Mouse (Mus musculus): ENCODE measurements around the gene Xrn2. TPM values are rescaled to one million over a fixed set of nuclear protein-coding genes. Genes with fewer than 3 reads are reported as not detected.

Gene Xrn2
- 61.1 and 62.9 TPM in 2 replicates for polyA plus RNA-seq (2015; fragmentation: Nextera tagmentation; extraction: Ambion mirVana)

DNA sequence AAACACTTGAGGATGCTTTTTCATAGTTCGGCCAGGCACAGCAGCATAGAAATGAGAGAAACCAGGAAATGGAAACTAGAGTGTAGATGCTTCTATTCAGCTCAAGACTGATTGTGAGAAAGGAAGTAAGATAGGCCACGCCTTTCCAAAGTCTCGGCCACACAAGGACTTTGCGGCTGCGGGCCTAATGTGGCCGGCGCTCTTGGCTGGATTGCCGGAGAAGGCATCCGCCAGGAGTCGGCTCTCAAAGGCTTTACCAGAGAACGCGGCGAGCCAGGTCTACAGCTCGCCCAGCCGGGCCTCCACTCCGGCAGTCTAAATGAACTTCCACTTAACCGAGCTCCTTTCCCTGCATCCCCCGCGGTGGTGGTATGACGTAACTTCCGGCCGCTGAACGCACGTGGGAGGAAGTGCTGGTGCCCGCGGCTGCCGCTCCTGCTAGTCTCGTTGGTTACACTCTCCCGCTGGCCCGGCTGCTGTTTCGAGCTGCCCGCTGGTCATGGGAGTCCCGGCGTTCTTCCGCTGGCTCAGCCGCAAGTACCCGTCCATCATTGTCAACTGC, at the start of gene Xrn2:
Gene Xrn2, plus strand, starts transcription at position 374 of the 562 bp plus-strand sequence.
- ATAC-seq (ENCODE audit: insufficient number of reproducible peaks, low FRiP score, low TSS enrichment, low read depth) = peak; percentile 94

DNA sequence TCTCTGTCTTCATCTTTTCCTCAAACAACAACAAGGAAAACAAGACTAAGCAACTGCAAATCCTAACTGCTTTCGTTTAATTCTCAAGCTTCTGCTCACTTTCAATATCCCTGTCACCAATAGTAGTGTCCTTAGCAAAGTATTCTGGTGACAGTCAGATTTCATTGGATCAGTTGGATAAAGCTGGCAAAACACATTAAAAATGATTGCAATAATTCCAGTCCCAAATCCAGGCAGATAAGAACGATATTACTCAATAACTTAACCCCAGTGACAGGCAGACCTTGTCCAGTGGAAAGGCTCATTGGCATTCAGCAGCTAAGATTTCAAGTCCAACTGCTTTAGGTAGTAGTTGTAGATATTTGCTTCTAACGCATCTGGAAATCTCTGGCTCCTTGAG, 37.8 kb upstream of the Xrn2 start:
- 71% methylated on average over 3 of the region's 3 CpGs for WGBS
- no peak overlapping the region for H3K9ac ChIP-seq
- H3K27ac ChIP-seq = no peak overlapping the region
- H3K4me1 ChIP-seq = 0 out of 2 replicates have a peak, but pooled peaks cover 2% of the 10 kb centered on the region
- H3K4me3 ChIP-seq = no peak overlapping the region
- no peak for ATAC-seq (ENCODE audit: insufficient number of reproducible peaks, low FRiP score, low TSS enrichment, low read depth)
- H3K27me3 ChIP-seq = no peaks in the 10 kb centered on the region
- peaks cover 7% of the 10 kb centered on the region; the same call in 1 of the 2 replicates for H3K36me3 ChIP-seq
- H3K4me2 ChIP-seq = no peak overlapping the region
- H3K9me3 ChIP-seq = no peaks in the 10 kb centered on the region

More for the DNA sequence above, at the start of gene Xrn2:
- peak within 1 kb of the TSS; percentile 57 for H3K4me2 ChIP-seq
- H3K27ac ChIP-seq = peak within 1 kb of the TSS; percentile 99
- no peaks in the 10 kb centered on the region for H3K9me3 ChIP-seq
- no peaks in the 10 kb centered on the region for H3K27me3 ChIP-seq
- under 1% methylated on average over 37 of the region's 37 CpGs for WGBS
- H3K4me1 ChIP-seq = peaks cover 11% of the 10 kb centered on the region
- peak within 1 kb of the TSS; percentile 82 for H3K9ac ChIP-seq
- H3K4me3 ChIP-seq = peak within 1 kb of the TSS; percentile 96
- H3K36me3 ChIP-seq = 0 out of 2 replicates have a peak, but pooled peaks cover 4% of the 10 kb centered on the region

DNA sequence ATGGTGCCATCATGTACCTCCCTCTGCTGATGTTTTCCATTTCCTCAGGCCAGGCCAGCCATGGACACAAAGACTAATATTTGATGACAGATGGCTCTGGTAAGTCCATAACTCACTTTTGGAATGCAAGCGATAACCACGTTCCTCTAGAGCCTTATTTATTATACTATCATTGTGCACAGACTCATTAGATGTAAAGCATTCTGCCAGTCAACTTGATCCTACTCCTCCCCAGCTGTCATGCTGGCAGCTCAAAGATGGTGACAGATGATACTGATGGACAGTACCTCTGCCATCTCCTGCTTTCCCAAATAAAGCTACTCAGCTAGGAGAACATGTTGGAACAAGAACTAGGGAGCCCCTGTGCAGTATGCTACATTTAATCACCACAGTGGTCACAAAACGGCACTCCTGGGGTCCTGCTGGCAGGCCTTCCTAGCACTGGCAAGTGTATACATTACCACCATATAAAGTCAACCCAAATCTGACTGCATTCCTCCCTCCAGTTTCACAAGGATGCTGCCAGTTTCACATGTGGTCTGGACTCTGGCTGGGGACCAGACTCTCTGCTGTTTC, 37.3 kb upstream of the Xrn2 start:
- 0 out of 2 replicates have a peak, but pooled peaks cover 2% of the 10 kb centered on the region for H3K4me1 ChIP-seq
- H3K4me2 ChIP-seq = no peak overlapping the region
- no peaks in the 10 kb centered on the region for H3K27me3 ChIP-seq
- ATAC-seq (ENCODE audit: insufficient number of reproducible peaks, low FRiP score, low TSS enrichment, low read depth) = no peak
- 38% methylated on average over 3 of the region's 3 CpGs for WGBS
- H3K4me3 ChIP-seq = no peak overlapping the region
- no peaks in the 10 kb centered on the region for H3K9me3 ChIP-seq
- no peak overlapping the region for H3K9ac ChIP-seq
- no peak overlapping the region for H3K27ac ChIP-seq
- H3K36me3 ChIP-seq = peaks cover 2% of the 10 kb centered on the region; the same call in 1 of the 2 replicates

DNA sequence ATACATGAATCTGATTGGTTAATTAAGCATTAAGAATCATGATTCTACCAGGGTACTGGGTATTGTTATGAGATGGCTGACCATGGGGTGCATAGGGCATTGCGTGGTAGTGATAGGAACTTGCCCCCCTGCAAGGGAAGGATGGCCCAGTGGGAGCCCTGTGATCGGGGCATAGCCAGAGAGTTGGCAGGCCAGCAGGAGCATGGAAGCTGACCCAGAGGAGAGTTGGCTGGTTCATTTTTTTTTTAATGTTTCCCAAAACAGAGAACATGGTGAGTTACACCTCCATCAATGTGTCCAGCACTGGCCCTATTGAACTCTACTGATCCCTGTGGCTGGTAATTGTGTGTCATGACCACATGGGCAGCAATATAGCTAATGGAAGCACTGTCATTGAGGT, 30.0 kb upstream of the Xrn2 start:
- Histone ChIP-seq H3K27me3 (no peaks in the 10 kb centered on the region), H3K9ac (no peak overlapping the region), H3K4me3 (no peak overlapping the region), H3K36me3 (no peaks in the 10 kb centered on the region), H3K27ac (no peak overlapping the region), H3K4me1 (no peaks in the 10 kb centered on the region), H3K4me2 (no peak overlapping the region), H3K9me3 (no peaks in the 10 kb centered on the region)
- WGBS = 90% methylated on average over 2 of the region's 2 CpGs
- ATAC-seq (ENCODE audit: insufficient number of reproducible peaks, low FRiP score, low TSS enrichment, low read depth) = no peak

DNA sequence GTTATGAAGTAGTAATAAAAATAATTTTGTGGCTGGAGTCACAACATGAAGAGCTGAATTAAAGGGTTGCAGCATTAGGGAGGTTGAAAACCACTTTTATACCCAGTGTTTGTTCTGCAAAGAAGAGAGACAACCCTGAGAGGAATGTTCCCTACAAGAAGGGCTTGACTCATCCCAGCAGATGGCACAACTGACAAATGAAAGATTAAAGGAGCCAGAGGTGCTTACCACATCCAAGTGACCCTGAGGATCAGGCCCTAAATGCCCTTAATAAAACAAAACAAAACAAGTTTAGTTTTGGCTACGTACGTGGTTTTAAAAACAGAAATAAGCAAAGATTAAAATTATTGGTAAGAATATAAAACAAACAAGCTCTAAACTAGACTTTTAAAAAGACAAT, 28.0 kb upstream of the Xrn2 start:
- Histone ChIP-seq H3K36me3 (no peaks in the 10 kb centered on the region), H3K9me3 (no peaks in the 10 kb centered on the region), H3K4me3 (no peak overlapping the region), H3K4me2 (no peak overlapping the region), H3K9ac (no peak overlapping the region), H3K4me1 (no peaks in the 10 kb centered on the region), H3K27me3 (no peaks in the 10 kb centered on the region), H3K27ac (no peak overlapping the region)
- ATAC-seq (ENCODE audit: insufficient number of reproducible peaks, low FRiP score, low TSS enrichment, low read depth) = no peak
- WGBS = 89% methylated on average over 2 of the region's 2 CpGs

DNA sequence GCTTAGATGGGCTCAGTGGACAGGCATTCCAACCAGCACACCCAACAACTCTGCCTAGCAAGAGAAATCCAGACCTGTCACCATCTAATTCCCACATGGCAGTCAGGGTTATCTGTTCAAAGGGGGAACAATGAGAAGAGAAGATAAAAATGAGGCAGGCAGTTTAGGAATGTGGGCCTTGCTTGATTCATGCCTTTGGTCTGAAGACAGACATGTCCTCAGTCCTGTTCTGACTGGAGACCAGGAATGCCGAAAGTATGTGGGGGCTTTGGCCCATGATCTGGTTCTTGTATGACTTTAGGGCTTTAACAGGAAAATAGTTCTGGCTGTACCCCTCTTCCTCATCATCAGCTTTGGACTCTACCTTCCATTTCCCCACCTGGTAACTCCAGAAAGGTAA, 27.0 kb upstream of the Xrn2 start:
- no peaks in the 10 kb centered on the region for H3K4me1 ChIP-seq
- H3K27me3 ChIP-seq = no peaks in the 10 kb centered on the region
- H3K4me3 ChIP-seq = no peak overlapping the region
- H3K4me2 ChIP-seq = no peak overlapping the region
- no peak for ATAC-seq (ENCODE audit: insufficient number of reproducible peaks, low FRiP score, low TSS enrichment, low read depth)
- no peak overlapping the region for H3K9ac ChIP-seq
- WGBS = 87% methylated on average over 1 of the region's 1 CpGs
- H3K9me3 ChIP-seq = no peaks in the 10 kb centered on the region
- H3K36me3 ChIP-seq = no peaks in the 10 kb centered on the region
- H3K27ac ChIP-seq = no peak overlapping the region

DNA sequence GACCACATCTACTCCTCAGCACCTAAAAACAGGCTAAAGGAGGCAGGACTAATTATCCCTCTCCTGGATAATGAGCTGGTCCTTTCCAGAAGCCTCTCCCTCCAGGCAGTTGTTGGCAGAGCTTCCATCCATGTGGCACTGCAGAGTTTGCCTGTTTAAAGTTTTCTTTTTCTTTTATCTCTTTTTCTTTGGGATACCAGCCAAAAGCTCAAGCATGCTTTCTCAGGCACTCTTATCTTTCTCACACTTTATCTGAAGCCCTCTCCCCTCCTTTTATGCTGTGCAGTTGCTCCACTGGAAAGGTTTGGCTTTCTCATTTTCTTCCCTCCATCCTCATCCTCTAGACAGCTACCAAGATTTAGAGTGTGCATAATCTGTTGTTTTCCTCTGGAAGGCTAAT, 26.4 kb upstream of the Xrn2 start:
- H3K36me3 ChIP-seq = no peaks in the 10 kb centered on the region
- H3K9me3 ChIP-seq = no peaks in the 10 kb centered on the region
- ATAC-seq (ENCODE audit: insufficient number of reproducible peaks, low FRiP score, low TSS enrichment, low read depth) = no peak
- H3K27me3 ChIP-seq = no peaks in the 10 kb centered on the region
- H3K4me1 ChIP-seq = no peaks in the 10 kb centered on the region
- no peak overlapping the region for H3K27ac ChIP-seq
- H3K4me3 ChIP-seq = no peak overlapping the region
- no peak overlapping the region for H3K4me2 ChIP-seq
- H3K9ac ChIP-seq = no peak overlapping the region

DNA sequence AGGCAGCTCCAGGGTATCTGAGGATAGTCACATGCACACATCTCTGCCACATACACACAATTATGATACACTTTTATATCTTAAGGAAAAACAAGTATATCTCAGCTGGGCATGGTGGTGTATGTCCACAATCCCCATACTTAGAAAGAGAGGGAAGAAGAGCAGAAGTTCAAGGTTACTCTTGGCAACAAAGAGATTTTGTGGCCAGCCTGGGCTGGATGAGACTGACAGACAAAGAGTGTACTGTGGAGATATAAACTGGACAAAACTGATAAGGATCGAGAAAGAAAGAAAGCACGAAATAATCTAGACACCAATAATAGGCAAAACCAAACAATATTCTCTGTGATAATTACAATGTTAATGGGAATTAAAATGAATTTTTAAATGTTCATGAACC, 5.5 kb upstream of the Xrn2 start:
- H3K9me3 ChIP-seq = no peaks in the 10 kb centered on the region
- 0 out of 2 replicates have a peak, but pooled peaks cover 4% of the 10 kb centered on the region for H3K36me3 ChIP-seq
- no peak overlapping the region for H3K4me2 ChIP-seq
- no peak for ATAC-seq (ENCODE audit: insufficient number of reproducible peaks, low FRiP score, low TSS enrichment, low read depth)
- H3K4me3 ChIP-seq = no peak overlapping the region
- H3K9ac ChIP-seq = no peak overlapping the region
- 88% methylated on average over 2 of the region's 2 CpGs for WGBS
- peaks cover 8% of the 10 kb centered on the region for H3K4me1 ChIP-seq
- no peaks in the 10 kb centered on the region for H3K27me3 ChIP-seq
- no peak overlapping the region for H3K27ac ChIP-seq

DNA sequence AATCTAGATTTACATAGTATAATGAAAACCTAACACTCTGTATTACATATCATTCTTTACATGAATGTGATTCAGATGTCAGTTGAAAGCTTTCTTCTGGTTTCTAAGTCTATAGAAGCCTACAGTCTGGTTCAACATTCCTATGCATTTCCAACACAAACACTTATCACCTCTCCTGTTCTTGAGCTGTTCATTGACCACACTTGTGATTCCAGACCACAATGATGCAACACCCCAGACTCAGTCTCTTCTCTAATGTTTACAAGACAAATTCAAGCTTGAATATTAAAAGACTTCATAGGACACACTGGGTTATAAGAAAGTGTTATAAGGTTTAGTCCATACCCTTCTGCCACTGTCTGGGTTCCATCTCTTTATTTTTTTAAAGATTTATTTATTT, 3.7 kb upstream of the Xrn2 start:
- Histone ChIP-seq H3K4me3 (no peak overlapping the region), H3K4me1 (peaks cover 8% of the 10 kb centered on the region), H3K9ac (no peak overlapping the region), H3K27me3 (no peaks in the 10 kb centered on the region), H3K36me3 (0 out of 2 replicates have a peak, but pooled peaks cover 4% of the 10 kb centered on the region), H3K4me2 (no peak overlapping the region), H3K9me3 (no peaks in the 10 kb centered on the region), H3K27ac (no peak overlapping the region)
- ATAC-seq (ENCODE audit: insufficient number of reproducible peaks, low FRiP score, low TSS enrichment, low read depth) = no peak

DNA sequence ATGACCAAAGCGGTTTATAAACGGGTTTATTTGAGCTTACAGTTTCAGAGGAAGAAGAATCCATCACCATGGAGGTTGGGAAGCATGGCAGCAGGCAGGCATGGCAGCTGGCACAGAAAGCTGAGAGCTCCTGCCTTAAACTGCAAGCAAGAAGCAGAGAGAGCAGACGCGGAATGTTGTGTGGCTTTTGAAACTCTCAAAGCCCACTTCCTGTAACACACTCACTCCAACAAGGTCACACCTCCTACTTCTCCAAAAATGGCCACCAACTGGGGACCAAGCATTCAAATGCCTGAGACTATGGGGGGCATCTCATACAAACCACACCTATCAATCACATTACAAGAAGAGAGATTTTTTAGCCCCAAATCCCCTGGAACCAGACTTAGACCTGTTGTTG, 2.7 kb upstream of the Xrn2 start:
- Histone ChIP-seq H3K9ac (no peak overlapping the region), H3K36me3 (0 out of 2 replicates have a peak, but pooled peaks cover 4% of the 10 kb centered on the region), H3K27me3 (no peaks in the 10 kb centered on the region), H3K4me1 (peaks cover 11% of the 10 kb centered on the region), H3K4me3 (no peak overlapping the region), H3K27ac (no peak overlapping the region), H3K4me2 (no peak overlapping the region), H3K9me3 (no peaks in the 10 kb centered on the region)
- WGBS = 91% methylated on average over 4 of the region's 4 CpGs
- no peak for ATAC-seq (ENCODE audit: insufficient number of reproducible peaks, low FRiP score, low TSS enrichment, low read depth)

DNA sequence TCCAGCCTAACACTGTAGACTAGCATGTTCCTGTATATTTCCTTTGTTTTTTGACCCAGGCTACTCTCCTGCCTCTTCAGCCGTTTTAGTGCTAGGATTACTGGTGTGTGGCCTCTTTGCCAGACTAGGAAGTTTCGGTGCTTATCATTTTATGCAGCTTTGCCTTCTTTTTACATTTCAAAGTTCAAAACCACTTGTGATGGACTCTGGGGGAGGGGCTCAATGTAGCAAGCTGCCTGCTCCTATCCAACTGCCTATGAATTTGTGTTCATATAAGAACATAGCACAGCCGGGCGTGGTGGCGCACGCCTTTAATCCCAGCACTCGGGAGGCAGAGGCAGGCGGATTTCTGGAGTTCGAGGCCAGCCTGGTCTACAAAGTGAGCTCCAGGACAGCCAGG, 1.8 kb upstream of the Xrn2 start:
- Histone ChIP-seq H3K4me2 (no peak overlapping the region), H3K9ac (no peak overlapping the region), H3K4me3 (no peak overlapping the region), H3K36me3 (0 out of 2 replicates have a peak, but pooled peaks cover 4% of the 10 kb centered on the region), H3K27me3 (no peaks in the 10 kb centered on the region), H3K27ac (no peak overlapping the region), H3K4me1 (peaks cover 11% of the 10 kb centered on the region), H3K9me3 (no peaks in the 10 kb centered on the region)
- WGBS = 95% methylated on average over 9 of the region's 9 CpGs
- ATAC-seq (ENCODE audit: insufficient number of reproducible peaks, low FRiP score, low TSS enrichment, low read depth) = no peak

DNA sequence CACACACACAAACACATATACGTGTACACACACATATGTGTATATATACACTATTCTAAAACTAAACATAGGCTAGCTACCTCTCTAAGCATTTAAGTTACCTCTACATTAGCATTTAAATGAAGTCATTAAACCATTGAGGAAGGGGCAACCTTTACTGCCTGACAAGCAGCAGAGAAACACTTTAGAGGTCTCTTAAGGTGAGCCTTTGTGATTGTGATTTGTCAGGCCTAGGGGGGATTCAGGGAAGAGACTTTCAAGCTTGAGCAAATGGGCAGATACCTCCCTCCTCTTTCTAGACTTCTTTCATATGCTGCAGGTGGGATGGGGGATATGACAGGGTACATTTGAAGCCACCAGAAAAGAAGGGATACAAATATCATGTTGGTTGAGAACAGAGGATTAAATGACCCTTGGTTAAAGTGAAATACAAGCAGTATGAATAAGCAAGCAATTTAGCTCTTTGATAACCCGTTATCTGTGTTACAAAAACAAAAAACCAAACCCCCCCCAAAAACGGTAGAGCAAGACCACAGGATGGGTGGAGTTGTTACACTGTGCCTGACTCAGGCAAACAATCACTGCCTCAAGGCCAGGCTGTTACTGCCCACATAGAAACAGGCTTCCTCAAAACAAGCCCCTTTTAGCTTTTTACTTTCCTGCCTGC, 1.2 kb upstream of the Xrn2 start:
- ATAC-seq (ENCODE audit: insufficient number of reproducible peaks, low FRiP score, low TSS enrichment, low read depth) = no peak
- no peaks in the 10 kb centered on the region for H3K9me3 ChIP-seq
- no peaks in the 10 kb centered on the region for H3K27me3 ChIP-seq

More for the DNA sequence above, 1.2 kb upstream of the Xrn2 start:
- WGBS = 61% methylated on average over 3 of the region's 3 CpGs
- 0 out of 2 replicates have a peak, but pooled peaks cover 4% of the 10 kb centered on the region for H3K36me3 ChIP-seq
- peak overlapping the region; percentile 57 for H3K4me2 ChIP-seq
- peaks cover 11% of the 10 kb centered on the region for H3K4me1 ChIP-seq
- peak overlapping the region; percentile 82 for H3K9ac ChIP-seq
- H3K4me3 ChIP-seq = peak overlapping the region; percentile 96
- H3K27ac ChIP-seq = peak overlapping the region; percentile 99

Measured in limb, embryonic 15.5 days (tissue).